Mouse (Mus musculus) hindbrain, embryonic 15.5 days (tissue): Measurements from ENCODE around the gene Klhl33. TPM values are rescaled to one million over a fixed set of nuclear protein-coding genes. Genes with fewer than 3 reads are reported as not detected.

Experiments used
- ATAC-seq: fragments of 200-750 bp; cut with Nextera tagmentation; 2 replicates; pipeline ENCODE4 v1.8.0; 2017; ENCODE audit warnings: low read depth, moderate number of reproducible peaks, moderate TSS enrichment; ENCODE audit not compliant: low FRiP score
- H3K27ac ChIP-seq: fragments of 300-500 bp; sonication (generic); replicated peaks from 2 replicates; pipeline ENCODE4 v1.5.1; 2015; ENCODE audit warnings: mild to moderate bottlenecking, inconsistent platforms
- H3K27me3 ChIP-seq: fragments of 300-500 bp; sonication (generic); 2 replicates; pipeline ENCODE4 v1.6.1; 2015; ENCODE audit warnings: control low read depth, inconsistent platforms
- H3K36me3 ChIP-seq: fragments of 300-500 bp; sonication (generic); 2 replicates; pipeline ENCODE4 v1.6.1; 2015; ENCODE audit warnings: control low read depth, inconsistent platforms
- H3K4me1 ChIP-seq: fragments of 300-500 bp; sonication (generic); replicated peaks from 2 replicates; pipeline ENCODE4 v1.6.1; 2015; ENCODE audit warnings: control low read depth, inconsistent platforms
- H3K4me2 ChIP-seq: fragments of 300-500 bp; sonication (generic); 2 replicates; pipeline ENCODE4 v1.6.1; 2015; ENCODE audit warnings: moderate library complexity, mild to moderate bottlenecking, inconsistent platforms
- H3K4me3 ChIP-seq: fragments of 300-500 bp; sonication (generic); 2 replicates; pipeline ENCODE4 v1.5.1; 2015; ENCODE audit warnings: mild to moderate bottlenecking, inconsistent platforms
- H3K9ac ChIP-seq: fragments of 300-500 bp; sonication (generic); 2 replicates; pipeline ENCODE4 v1.6.1; 2015; ENCODE audit warnings: inconsistent platforms
- H3K9me3 ChIP-seq: fragments of 300-500 bp; sonication (generic); 2 replicates; pipeline ENCODE4 v1.6.1; 2016; ENCODE audit warnings: control low read depth, inconsistent platforms
- WGBS: fragments of 180-500 bp; shearing (Covaris S2); methylation state at CpG from one replicate; pipeline ENCODE4 v1.1.7; 2015; 5-methylcytosine and 5-hydroxymethylcytosine counted together
- polyA plus RNA-seq: library from polyadenylated mRNA; unstranded; fragments of >200 nt; fragmentation: Nextera tagmentation; extraction: Ambion mirVana; gene quantifications from 2 replicates; pipeline ENCODE4 v1.2.1, GENCODE M21; 2015

The Klhl33 gene
- polyA plus RNA-seq, 1 experiment from 2014 or later = 3.3 TPM

DNA sequence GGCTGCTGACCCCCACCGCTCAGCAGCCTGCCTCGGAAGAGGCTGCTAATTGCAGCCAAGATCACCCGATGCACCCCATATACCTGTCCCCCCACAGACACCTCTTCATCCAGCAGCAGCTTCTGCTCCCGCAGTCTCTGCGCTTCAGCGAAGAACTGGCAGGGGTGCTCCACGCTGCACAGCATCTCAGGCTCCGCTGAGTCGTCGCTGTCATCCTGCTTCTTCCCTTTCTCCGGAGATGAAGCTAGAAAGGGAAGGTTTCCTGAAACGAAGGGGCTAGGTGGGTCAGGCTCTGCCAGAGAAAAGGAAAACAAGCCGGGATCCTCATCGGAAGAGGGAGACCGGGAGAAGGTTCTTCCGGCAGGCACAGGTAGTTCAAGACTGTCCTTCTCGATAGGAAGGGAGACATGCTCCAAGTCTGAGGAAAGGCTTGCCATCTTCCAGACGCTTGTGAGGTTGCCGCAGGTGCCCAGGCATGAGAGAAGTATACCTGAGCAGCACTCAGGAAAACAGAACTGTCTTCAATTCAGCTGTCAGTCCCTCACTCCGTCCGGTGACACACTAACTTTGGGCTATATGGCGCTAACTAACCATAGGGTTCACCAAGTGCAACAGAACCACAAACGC lies 447 bp downstream of the Klhl33 start:
- no peaks in the 10 kb centered on the region for H3K27me3 ChIP-seq
- H3K9ac ChIP-seq = peak overlapping the region; percentile 78
- peak overlapping the region; percentile 69 for H3K27ac ChIP-seq
- H3K4me2 ChIP-seq = peak overlapping the region; percentile 96
- H3K9me3 ChIP-seq = no peaks in the 10 kb centered on the region
- peak; percentile 85 for ATAC-seq
- H3K4me3 ChIP-seq = peak overlapping the region; percentile 56
- peaks cover 18% of the 10 kb centered on the region for H3K4me1 ChIP-seq
- WGBS = 20% methylated on average over 23 of the region's 23 CpGs
- no peaks in the 10 kb centered on the region for H3K36me3 ChIP-seq

DNA sequence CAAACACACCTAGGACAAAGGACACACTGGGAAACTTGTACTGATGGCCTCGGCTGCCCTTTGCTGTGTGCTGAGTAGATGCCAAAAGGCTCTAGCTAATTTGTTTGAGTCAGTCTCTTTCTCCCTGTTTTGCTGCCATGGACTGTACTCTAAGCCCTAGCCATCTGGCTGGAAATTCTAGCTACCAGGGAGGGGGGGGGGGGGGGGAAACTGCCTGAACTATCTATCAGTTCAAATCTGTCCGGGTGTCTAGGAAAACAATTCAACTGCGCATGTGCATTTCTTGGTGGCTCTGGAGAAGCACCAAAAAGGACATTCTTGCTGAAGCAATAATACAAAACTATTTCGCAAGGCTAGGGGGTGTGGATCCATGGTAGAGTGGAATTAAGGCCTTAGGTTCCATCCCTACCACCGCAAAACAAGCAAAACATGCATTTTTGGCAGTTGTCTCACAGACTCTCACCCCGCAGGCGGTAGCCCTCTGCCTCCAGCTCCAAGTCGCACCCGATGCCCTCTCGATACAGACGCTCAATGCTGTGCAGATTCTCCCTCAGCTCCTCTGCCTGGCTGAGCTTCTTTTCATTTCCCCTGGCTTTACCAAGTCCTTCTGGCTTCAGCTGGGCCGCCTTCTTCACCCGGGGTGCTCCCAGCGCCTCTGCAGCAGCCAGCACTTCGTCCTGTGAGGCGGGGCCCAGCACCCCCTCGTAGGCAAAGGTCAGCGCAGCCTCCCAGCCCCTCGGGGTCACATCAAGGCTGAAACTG lies 1.1 kb downstream of the Klhl33 start:
- H3K9me3 ChIP-seq = no peaks in the 10 kb centered on the region
- H3K9ac ChIP-seq = peak overlapping the region; percentile 78
- H3K36me3 ChIP-seq = no peaks in the 10 kb centered on the region
- peak overlapping the region; percentile 96 for H3K4me2 ChIP-seq
- peak overlapping the region; percentile 69 for H3K27ac ChIP-seq
- WGBS = 15% methylated on average over 19 of the region's 19 CpGs
- H3K4me1 ChIP-seq = peaks cover 18% of the 10 kb centered on the region
- H3K27me3 ChIP-seq = no peaks in the 10 kb centered on the region
- ATAC-seq = peak; percentile 62
- peak overlapping the region; percentile 56 for H3K4me3 ChIP-seq

DNA sequence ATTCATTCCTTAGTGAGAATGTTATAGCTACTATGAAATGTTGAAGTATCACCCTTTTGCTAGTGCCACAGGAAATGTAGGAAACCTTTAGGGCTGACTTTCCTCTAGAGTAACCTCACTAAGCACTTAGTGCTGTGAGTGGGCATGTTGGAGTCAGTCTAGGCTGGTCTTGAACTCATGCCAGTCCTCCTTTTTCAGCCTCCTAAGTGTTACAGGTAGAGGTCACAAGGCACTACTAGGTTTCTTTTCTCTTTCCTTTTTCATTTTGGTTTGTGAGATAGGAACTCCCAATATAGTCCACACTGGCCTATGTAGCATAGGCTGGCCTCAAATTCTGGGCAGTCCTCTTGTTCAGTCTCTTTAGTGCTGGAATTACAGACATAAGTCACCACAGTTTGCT lies 1.9 kb downstream of the Klhl33 start:
- ATAC-seq = no peak

DNA sequence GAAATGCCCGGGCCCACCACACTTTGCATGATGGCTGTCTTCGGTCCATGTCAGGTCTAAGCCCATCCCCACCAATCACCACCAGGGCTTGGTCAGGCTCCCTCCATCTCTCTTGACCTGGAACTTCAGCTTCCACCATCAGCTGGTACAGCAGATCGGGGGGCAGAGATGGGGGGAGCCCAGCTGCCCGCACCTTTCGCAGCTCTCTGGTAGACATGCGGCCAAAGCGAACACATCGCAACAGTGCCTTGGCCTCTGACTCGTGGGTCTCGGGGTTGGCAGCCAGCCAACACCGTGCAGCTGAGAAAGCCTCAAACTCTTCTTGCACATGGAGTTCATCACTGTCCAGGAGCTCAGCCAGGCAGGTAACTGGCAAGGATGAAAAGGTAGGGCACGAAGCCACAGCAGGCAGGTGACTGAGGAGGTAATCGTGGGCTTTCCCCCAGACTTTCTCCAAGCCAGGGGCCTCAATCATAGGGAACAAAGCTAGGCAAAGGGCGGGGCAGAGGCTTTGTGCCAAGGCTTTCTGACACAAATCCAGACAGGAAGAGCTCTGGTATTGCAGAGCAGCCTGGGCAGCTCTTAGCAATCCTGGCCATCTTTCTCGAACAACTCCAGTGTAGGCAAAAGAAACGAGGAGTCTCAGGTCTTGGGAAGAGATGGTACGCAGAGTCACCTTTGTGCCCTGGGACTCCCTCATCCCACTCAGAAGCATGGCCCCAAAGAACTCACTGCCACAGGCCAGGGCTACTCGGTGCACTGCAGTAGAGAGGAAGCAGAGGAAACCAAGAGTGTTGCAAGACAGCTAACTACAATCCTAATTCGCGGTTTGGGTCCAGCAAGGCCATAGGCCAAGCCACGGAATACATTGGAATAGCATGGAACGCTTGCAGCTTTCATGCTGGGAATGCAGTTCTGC lies 4.5 kb downstream of the Klhl33 start:
- no peak for ATAC-seq
- Histone ChIP-seq H3K36me3 (no peaks in the 10 kb centered on the region), H3K4me1 (peaks cover 18% of the 10 kb centered on the region), H3K27me3 (no peaks in the 10 kb centered on the region), H3K27ac (no peak overlapping the region), H3K4me3 (no peak overlapping the region), H3K9me3 (no peaks in the 10 kb centered on the region), H3K9ac (no peak overlapping the region), H3K4me2 (no peak overlapping the region)
- WGBS = 85% methylated on average over 22 of the region's 22 CpGs

More for the DNA sequence above, 1.9 kb downstream of the Klhl33 start:
- Histone ChIP-seq H3K9me3 (no peaks in the 10 kb centered on the region), H3K27ac (no peak overlapping the region), H3K4me2 (peak overlapping the region; percentile 96; the same call in 1 of the 2 replicates), H3K36me3 (no peaks in the 10 kb centered on the region), H3K4me3 (0 out of 2 replicates have a peak overlapping the region, but pooled peaks have one; percentile 56), H3K4me1 (peaks cover 18% of the 10 kb centered on the region), H3K27me3 (no peaks in the 10 kb centered on the region), H3K9ac (no peak overlapping the region)

DNA sequence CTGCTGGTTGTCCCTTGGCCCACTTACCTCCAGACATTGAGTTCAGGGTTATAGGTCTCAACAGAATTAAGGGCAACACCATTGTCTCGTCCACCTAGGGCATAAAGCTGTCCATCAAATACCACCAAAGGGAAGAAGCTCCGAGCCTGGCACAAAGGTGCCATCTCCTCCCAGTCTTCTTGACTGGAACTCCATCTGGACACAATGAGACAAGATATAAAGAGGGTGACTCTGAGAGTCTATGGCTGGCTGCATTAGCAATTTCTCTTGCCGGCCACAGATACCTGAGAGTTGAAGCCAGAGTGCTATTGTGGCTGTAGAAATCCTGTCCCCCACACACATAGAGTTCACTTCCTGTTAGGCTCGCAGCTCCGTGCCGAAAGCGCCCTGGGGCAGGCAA lies 5.2 kb downstream of the Klhl33 start:
- no peak overlapping the region for H3K27ac ChIP-seq
- no peak overlapping the region for H3K4me2 ChIP-seq
- no peak overlapping the region for H3K9ac ChIP-seq
- ATAC-seq = no peak
- H3K36me3 ChIP-seq = no peaks in the 10 kb centered on the region
- H3K4me1 ChIP-seq = peaks cover 14% of the 10 kb centered on the region
- no peaks in the 10 kb centered on the region for H3K9me3 ChIP-seq
- no peak overlapping the region for H3K4me3 ChIP-seq
- 89% methylated on average over 7 of the region's 7 CpGs for WGBS
- no peaks in the 10 kb centered on the region for H3K27me3 ChIP-seq

DNA sequence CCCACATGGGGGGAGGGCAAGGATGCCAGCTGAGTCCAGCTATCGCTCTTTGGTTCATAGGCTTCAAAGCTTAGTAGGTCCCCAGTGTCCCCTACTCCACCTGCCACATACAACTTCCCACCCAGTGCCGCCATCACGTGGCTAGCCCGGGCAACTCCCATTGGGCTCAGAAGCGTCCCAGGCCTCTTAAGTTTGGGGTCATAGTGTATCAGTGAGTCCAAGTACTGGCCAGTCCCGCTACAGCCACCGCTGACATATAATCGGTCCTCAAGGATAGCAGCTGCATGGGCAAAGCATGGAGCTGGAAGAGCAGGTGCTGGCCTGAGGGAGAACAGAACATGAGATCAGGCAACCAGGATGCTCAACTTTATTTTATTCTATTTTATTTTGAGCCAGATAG lies 5.7 kb downstream of the Klhl33 start:
- H3K27me3 ChIP-seq = no peaks in the 10 kb centered on the region
- no peaks in the 10 kb centered on the region for H3K9me3 ChIP-seq
- 89% methylated on average over 8 of the region's 8 CpGs for WGBS
- peaks cover 10% of the 10 kb centered on the region for H3K4me1 ChIP-seq
- H3K9ac ChIP-seq = no peak overlapping the region
- no peak for ATAC-seq
- H3K27ac ChIP-seq = no peak overlapping the region
- no peak overlapping the region for H3K4me3 ChIP-seq
- H3K4me2 ChIP-seq = no peak overlapping the region
- H3K36me3 ChIP-seq = no peaks in the 10 kb centered on the region

DNA sequence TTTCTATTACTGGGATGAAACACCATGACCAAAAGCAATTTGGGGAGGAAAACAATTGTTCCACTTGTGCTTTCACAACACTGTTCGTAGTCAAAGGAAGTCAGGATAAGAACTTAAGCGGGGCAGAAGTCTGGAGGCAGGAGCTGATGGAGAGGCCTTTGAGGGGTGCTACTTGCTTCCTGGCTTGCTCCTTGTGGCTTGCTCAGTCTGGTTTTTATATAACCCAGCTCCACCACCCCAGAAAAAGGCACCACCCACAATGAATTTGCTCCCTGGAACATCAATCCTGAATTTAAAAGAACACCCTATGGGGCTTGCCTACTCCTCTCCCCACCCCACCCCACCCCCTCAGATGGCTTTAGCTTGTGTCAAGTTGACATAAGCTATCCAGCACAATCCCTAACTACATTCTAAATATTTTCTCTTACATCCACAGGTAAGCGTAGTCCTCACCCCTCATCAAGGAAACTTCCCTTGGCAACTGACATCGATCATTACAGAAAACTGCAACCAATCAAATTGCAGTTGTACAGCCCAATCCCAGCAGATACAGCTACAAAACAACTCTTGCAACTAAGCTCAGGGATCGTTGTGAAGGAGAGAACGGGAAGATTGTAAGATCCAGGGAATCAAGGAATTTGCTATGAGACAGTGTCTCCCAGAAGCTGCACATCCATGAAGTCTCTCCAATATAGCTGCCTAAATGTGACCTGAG lies 20.9 kb downstream of the Klhl33 start:
- H3K9ac ChIP-seq = no peak overlapping the region
- no peaks in the 10 kb centered on the region for H3K36me3 ChIP-seq
- ATAC-seq = no peak
- no peaks in the 10 kb centered on the region for H3K9me3 ChIP-seq
- no peaks in the 10 kb centered on the region for H3K4me1 ChIP-seq
- no peaks in the 10 kb centered on the region for H3K27me3 ChIP-seq
- no peak overlapping the region for H3K4me3 ChIP-seq
- no peak overlapping the region for H3K4me2 ChIP-seq
- 86% methylated on average over 6 of the region's 6 CpGs for WGBS
- no peak overlapping the region for H3K27ac ChIP-seq

DNA sequence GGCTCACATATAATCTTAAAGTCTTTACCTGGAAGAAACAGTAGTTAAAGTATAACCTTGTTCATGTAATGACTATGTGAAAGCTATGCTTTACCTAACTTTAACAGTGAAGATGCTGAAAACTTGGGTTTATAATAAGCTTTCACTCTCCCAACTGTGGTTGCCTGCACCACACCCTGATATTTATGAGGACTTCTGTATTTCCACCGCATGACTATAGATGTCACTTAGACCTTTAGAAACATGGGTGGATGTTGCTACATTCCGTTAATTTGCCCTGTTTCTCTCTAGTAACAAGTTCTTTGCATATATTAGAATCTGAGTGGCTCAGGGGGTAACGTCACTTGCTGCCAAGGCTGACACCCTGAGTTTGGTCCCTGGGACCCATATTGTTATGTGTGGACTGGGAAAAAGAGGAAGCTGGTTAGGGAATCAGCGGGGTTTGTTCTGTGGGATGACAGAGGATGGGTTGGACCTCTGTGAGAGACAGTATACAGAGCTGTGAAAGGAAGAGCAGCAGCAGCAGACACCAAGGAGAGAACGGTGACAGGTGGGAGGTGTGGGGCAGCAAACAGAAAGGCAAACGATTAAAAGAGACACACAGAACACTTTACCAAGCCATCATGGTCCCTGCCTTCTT lies 21.6 kb downstream of the Klhl33 start:
- no peak overlapping the region for H3K27ac ChIP-seq
- 85% methylated on average over 6 of the region's 6 CpGs for WGBS
- ATAC-seq = no peak

DNA sequence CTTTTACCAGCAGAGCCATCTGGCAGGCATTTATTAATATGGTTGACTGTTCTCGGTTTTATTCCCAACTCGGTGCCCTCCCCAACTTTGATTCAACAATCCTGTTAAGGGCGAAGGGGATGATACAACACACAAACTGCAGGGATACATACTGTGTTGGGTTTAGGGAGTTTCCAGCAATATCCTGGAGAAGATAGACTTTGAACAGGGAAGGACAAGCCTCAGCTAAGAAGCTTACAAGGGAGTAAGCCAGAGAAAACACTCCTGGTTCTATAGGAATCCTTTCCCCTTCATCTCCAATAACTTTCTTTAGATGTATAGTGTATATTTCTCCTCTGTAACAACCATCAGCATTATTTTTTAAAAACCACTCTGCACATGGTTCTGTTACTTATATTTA lies 22.1 kb downstream of the Klhl33 start:
- no peaks in the 10 kb centered on the region for H3K36me3 ChIP-seq
- H3K9ac ChIP-seq = no peak overlapping the region
- WGBS = 92% methylated on average over 3 of the region's 3 CpGs
- no peak overlapping the region for H3K4me3 ChIP-seq
- H3K27ac ChIP-seq = no peak overlapping the region
- no peaks in the 10 kb centered on the region for H3K27me3 ChIP-seq
- H3K9me3 ChIP-seq = no peaks in the 10 kb centered on the region
- H3K4me2 ChIP-seq = no peak overlapping the region
- no peak for ATAC-seq
- 0 out of 2 replicates have a peak, but pooled peaks cover 5% of the 10 kb centered on the region for H3K4me1 ChIP-seq

More for the DNA sequence above, 21.6 kb downstream of the Klhl33 start:
- Histone ChIP-seq H3K27me3 (no peaks in the 10 kb centered on the region), H3K4me3 (no peak overlapping the region), H3K9me3 (no peaks in the 10 kb centered on the region), H3K9ac (no peak overlapping the region), H3K4me2 (no peak overlapping the region), H3K4me1 (0 out of 2 replicates have a peak, but pooled peaks cover 3% of the 10 kb centered on the region), H3K36me3 (no peaks in the 10 kb centered on the region)

DNA sequence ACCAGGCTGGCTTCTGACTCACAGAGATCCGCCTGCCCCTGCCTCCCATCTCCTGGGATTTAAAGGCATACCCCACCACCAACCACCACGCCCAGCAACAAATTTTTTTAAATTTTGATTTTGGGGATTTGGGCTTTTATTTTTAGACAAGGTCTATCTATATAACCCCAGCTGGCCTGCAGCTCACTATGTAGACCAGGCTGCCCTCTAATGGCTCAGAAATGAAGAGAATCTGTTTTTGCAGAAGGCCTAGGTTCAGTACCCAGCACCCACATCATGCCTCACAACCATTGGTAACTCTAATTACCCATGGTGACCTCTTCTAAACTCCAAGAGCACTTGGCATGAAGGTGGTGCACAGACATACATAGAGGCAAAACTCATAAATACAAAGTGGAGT lies 26.0 kb downstream of the Klhl33 start:
- Histone ChIP-seq H3K9ac (no peak overlapping the region), H3K4me1 (0 out of 2 replicates have a peak, but pooled peaks cover 5% of the 10 kb centered on the region), H3K27ac (no peak overlapping the region), H3K27me3 (no peaks in the 10 kb centered on the region), H3K36me3 (no peaks in the 10 kb centered on the region), H3K4me3 (peak overlapping the region; percentile 54; the same call in 1 of the 2 replicates), H3K4me2 (peak overlapping the region; percentile 69), H3K9me3 (no peaks in the 10 kb centered on the region)
- no peak for ATAC-seq
- WGBS = 94% methylated on average over 2 of the region's 2 CpGs

DNA sequence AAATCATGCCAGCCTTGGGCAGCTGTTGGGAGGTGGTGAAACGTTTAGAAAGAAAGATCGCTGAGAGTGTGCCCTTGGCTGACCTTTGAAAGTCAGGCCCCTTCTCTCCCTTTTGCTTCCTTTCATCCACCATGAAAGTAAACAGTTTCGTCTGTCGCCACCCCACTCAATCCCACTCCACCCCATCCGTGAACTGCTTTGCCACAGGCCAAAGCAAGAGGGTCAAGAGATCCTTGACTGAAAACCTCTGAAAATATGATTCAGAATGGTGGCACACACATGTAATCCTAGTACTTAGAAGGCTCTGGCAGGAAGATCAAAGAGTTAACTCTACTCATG lies 26.5 kb downstream of the Klhl33 start:
- Histone ChIP-seq H3K36me3 (no peaks in the 10 kb centered on the region), H3K4me2 (peak overlapping the region; percentile 69), H3K4me1 (0 out of 2 replicates have a peak, but pooled peaks cover 5% of the 10 kb centered on the region), H3K4me3 (peak overlapping the region; percentile 54), H3K9me3 (no peaks in the 10 kb centered on the region), H3K27me3 (no peaks in the 10 kb centered on the region), H3K27ac (peak overlapping the region; percentile 77), H3K9ac (peak overlapping the region; percentile 52)
- ATAC-seq = no peak; the same call in 1 of the 2 replicates
- WGBS = 17% methylated on average over 5 of the region's 5 CpGs
